Mouse (Mus musculus): ENCODE data around the gene Emilin1. TPM values are rescaled to one million over a fixed set of nuclear protein-coding genes. Genes with fewer than 3 reads are reported as not detected.
A peak's percentile ranks its signal among the peaks of the same experiment; 100 is the strongest.

Emilin1 gene
- total RNA-seq, 1 experiment = 16.6 TPM

DNA sequence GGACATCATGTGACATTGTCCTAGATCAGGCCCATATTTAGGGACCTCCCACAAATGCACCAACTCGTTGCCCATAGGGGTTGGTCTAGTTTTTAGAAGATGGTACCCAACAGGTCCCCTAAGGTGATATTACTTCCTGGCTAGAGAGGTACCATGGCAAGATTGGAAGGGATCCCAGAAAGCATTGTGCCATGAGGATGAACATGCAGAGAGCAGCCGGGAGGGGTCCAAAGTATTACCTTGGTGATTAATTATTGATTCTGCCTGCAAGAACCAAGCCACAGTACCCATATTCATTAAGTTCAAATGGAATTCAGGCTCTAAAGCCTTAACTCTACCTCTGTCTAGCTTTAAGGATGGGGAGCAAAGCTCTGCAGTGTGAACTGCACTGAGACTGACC lies 12.9 kb downstream of the Emilin1 start:
- Histone ChIP-seq H3K9ac (ENCODE audit: insufficient read depth, low read depth, low read length, poor library complexity, severe bottlenecking) (no peak overlapping the region), H3K36me3 (ENCODE audit: control insufficient read depth, insufficient read depth, low read length, poor library complexity, severe bottlenecking) (no peaks in the 10 kb centered on the region), H3K4me3 (ENCODE audit: insufficient read depth in 1 of 2, low read depth in 1 of 2, low read length in 2 of 2, poor library complexity in 1 of 2, severe bottlenecking in 1 of 2) (no peak overlapping the region), H3K9me3 (ENCODE audit: control insufficient read depth, insufficient read depth, low read depth, low read length) (no peaks in the 10 kb centered on the region), H3K4me1 (ENCODE audit: control insufficient read depth in 2 of 2, insufficient read depth in 2 of 2, low read length in 2 of 2, poor library complexity in 1 of 2) (peaks cover 0 to 5% of the 10 kb centered on the region in 2 experiments; a peak in 1 of 4 replicates), H3K27ac (ENCODE audit: insufficient read depth, low read depth, low read length, poor library complexity, severe bottlenecking) (no peak overlapping the region)
- in situ Hi-C loops (cut with MboI; ENCODE audit: low sequenced_read_pairs in 2 of 2, unreplicated experiment in 2 of 2) = loop anchor here in 1 of 2 experiments (25.0 kb wide), 1 partner anchor 114 kb away; the partner anchor contains the start of gene Mapre3
- TF ChIP-seq MAFK (IDR thresholded peaks at IDR 0.05; ENCODE audit: insufficient read depth, low read depth, low read length) (no peak), ZNF384 (IDR thresholded peaks at IDR 0.05; ENCODE audit: low read depth, low read length) (no peak), HCFC1 (IDR thresholded peaks at IDR 0.05; ENCODE audit: borderline replicate concordance, insufficient read depth, low read length) (no peak), ZC3H11A (IDR thresholded peaks at IDR 0.05; ENCODE audit: borderline replicate concordance, low read depth, low read length) (no peak), CHD2 (IDR thresholded peaks at IDR 0.05; ENCODE audit: low read depth, low read length) (no peak)
- DNase-seq (ENCODE audit: low read depth, low spot score) = no peak

DNA sequence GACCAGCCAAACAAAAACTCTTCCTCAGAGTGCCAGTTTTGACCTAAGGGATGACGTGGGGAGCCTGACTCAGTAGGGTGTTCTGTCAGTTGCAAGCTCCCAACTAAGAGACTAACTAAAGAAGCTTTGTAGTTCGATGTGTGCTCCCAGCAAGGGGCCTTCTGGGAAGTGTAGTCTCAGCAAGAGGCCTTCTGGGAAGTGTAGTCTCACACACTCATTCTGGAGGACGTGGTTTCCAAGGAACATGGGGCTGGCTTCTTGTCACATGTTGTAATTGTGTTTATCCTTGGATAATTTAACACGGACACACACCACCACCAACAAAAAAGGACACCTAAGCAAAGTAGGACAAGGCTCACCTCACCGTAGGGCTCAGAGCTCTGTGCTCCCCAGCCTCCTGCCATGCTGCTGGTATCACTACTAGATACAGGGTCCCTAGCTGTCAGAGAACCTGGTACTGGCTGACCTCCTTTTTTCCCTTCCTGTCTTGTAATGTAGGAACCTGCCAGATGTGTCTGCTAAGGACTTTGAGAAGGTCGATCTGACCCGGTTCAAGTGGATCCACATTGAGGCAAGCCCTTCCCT lies 14.8 kb downstream of the Emilin1 start:
- Histone ChIP-seq H3K9ac (ENCODE audit: insufficient read depth, low read depth, low read length, poor library complexity, severe bottlenecking) (no peak overlapping the region), H3K36me3 (ENCODE audit: control insufficient read depth, insufficient read depth, low read length, poor library complexity, severe bottlenecking) (no peaks in the 10 kb centered on the region), H3K27ac (ENCODE audit: insufficient read depth, low read depth, low read length, poor library complexity, severe bottlenecking) (no peak overlapping the region), H3K9me3 (ENCODE audit: control insufficient read depth, insufficient read depth, low read depth, low read length) (no peaks in the 10 kb centered on the region), H3K4me3 (ENCODE audit: insufficient read depth in 1 of 2, low read depth in 1 of 2, low read length in 2 of 2, poor library complexity in 1 of 2, severe bottlenecking in 1 of 2) (no peak overlapping the region), H3K4me1 (ENCODE audit: control insufficient read depth in 2 of 2, insufficient read depth in 2 of 2, low read length in 2 of 2, poor library complexity in 1 of 2) (peaks cover 0 to 5% of the 10 kb centered on the region in 2 experiments; a peak in 1 of 4 replicates)
- in situ Hi-C loops (cut with MboI; ENCODE audit: low sequenced_read_pairs in 2 of 2, unreplicated experiment in 2 of 2) = loop anchor here in 1 of 2 experiments (25.0 kb wide), 1 partner anchor 116 kb away; the partner anchor contains the start of gene Mapre3
- no peak for TF ChIP-seq ZNF384 (IDR thresholded peaks at IDR 0.05; ENCODE audit: low read depth, low read length)
- TF ChIP-seq ZC3H11A (IDR thresholded peaks at IDR 0.05; ENCODE audit: borderline replicate concordance, low read depth, low read length) = no peak
- no peak for TF ChIP-seq MAFK (IDR thresholded peaks at IDR 0.05; ENCODE audit: insufficient read depth, low read depth, low read length)
- TF ChIP-seq CHD2 (IDR thresholded peaks at IDR 0.05; ENCODE audit: low read depth, low read length) = no peak
- peak; percentile 96 for TF ChIP-seq HCFC1 (IDR thresholded peaks at IDR 0.05; ENCODE audit: borderline replicate concordance, insufficient read depth, low read length)
- no peak for DNase-seq (ENCODE audit: low read depth, low spot score)

DNA sequence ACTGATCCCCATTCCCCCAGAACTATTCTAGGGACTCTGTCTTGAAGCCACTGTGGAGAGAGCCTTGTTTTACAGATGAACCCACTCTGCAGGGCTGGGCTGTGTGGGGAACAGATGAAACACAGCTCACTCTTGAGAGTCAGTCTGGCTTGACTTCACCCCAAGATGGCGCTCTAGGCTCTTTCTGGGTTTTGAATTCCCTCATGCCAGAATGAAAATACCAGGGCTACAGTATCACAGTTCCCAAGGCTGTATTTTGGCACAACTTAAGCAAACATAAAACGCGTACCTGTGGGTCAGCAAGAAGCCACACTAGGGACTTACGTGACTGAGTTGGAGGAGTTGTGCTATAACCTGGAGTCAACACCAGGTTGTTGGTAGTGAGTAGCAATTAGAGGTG lies 16.9 kb downstream of the Emilin1 start:
- in situ Hi-C loops (cut with MboI; ENCODE audit: low sequenced_read_pairs in 2 of 2, unreplicated experiment in 2 of 2) = loop anchor here in 1 of 2 experiments (25.0 kb wide), 1 partner anchor 118 kb away; the partner anchor contains the start of gene Mapre3
- H3K4me1 ChIP-seq (ENCODE audit: control insufficient read depth in 2 of 2, insufficient read depth in 2 of 2, low read length in 2 of 2, poor library complexity in 1 of 2) = peaks cover 0 to 5% of the 10 kb centered on the region in 2 experiments; a peak in 1 of 4 replicates

DNA sequence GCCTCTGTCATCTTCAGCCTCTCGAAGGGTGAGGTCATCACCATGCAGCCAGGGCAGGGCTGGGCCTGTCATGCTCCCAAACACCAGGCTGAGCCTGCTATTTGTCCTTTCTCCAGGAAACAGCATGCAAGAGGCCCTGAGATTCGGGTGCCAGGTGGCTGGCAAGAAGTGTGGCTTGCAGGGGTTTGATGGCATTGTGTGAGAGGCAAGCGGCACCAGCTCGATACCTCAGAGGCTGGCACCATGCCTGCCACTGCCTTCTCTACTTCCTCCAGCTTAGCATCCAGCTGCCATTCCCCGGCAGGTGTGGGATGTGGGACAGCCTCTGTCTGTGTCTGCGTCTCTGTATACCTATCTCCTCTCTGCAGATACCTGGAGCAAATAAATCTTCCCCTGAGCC lies 17.6 kb downstream of the Emilin1 start:
- no peak overlapping the region for H3K9ac ChIP-seq (ENCODE audit: insufficient read depth, low read depth, low read length, poor library complexity, severe bottlenecking)
- no peak overlapping the region for H3K27ac ChIP-seq (ENCODE audit: insufficient read depth, low read depth, low read length, poor library complexity, severe bottlenecking)
- TF ChIP-seq MAFK (IDR thresholded peaks at IDR 0.05; ENCODE audit: insufficient read depth, low read depth, low read length) (no peak), ZNF384 (IDR thresholded peaks at IDR 0.05; ENCODE audit: low read depth, low read length) (no peak), HCFC1 (IDR thresholded peaks at IDR 0.05; ENCODE audit: borderline replicate concordance, insufficient read depth, low read length) (no peak), CHD2 (IDR thresholded peaks at IDR 0.05; ENCODE audit: low read depth, low read length) (no peak)

More for the DNA sequence above, 16.9 kb downstream of the Emilin1 start:
- TF ChIP-seq MAFK (IDR thresholded peaks at IDR 0.05; ENCODE audit: insufficient read depth, low read depth, low read length) (no peak), HCFC1 (IDR thresholded peaks at IDR 0.05; ENCODE audit: borderline replicate concordance, insufficient read depth, low read length) (no peak), CHD2 (IDR thresholded peaks at IDR 0.05; ENCODE audit: low read depth, low read length) (no peak), ZC3H11A (IDR thresholded peaks at IDR 0.05; ENCODE audit: borderline replicate concordance, low read depth, low read length) (no peak), ZNF384 (IDR thresholded peaks at IDR 0.05; ENCODE audit: low read depth, low read length) (no peak)
- Histone ChIP-seq H3K9me3 (ENCODE audit: control insufficient read depth, insufficient read depth, low read depth, low read length) (no peaks in the 10 kb centered on the region), H3K9ac (ENCODE audit: insufficient read depth, low read depth, low read length, poor library complexity, severe bottlenecking) (no peak overlapping the region), H3K27ac (ENCODE audit: insufficient read depth, low read depth, low read length, poor library complexity, severe bottlenecking) (no peak overlapping the region), H3K4me3 (ENCODE audit: insufficient read depth in 1 of 2, low read depth in 1 of 2, low read length in 2 of 2, poor library complexity in 1 of 2, severe bottlenecking in 1 of 2) (no peak overlapping the region), H3K36me3 (ENCODE audit: control insufficient read depth, insufficient read depth, low read length, poor library complexity, severe bottlenecking) (no peaks in the 10 kb centered on the region)
- DNase-seq (ENCODE audit: low read depth, low spot score) = no peak

More for the DNA sequence above, 17.6 kb downstream of the Emilin1 start:
- no peaks in the 10 kb centered on the region for H3K9me3 ChIP-seq (ENCODE audit: control insufficient read depth, insufficient read depth, low read depth, low read length)
- peaks cover 0 to 5% of the 10 kb centered on the region in 2 experiments; a peak in 1 of 4 replicates for H3K4me1 ChIP-seq (ENCODE audit: control insufficient read depth in 2 of 2, insufficient read depth in 2 of 2, low read length in 2 of 2, poor library complexity in 1 of 2)
- no peak for DNase-seq (ENCODE audit: low read depth, low spot score)
- in situ Hi-C loops (cut with MboI; ENCODE audit: low sequenced_read_pairs in 2 of 2, unreplicated experiment in 2 of 2) = loop anchor here in 1 of 2 experiments (25.0 kb wide), 1 partner anchor 119 kb away; the partner anchor contains the start of gene Mapre3
- no peak overlapping the region for H3K4me3 ChIP-seq (ENCODE audit: insufficient read depth in 1 of 2, low read depth in 1 of 2, low read length in 2 of 2, poor library complexity in 1 of 2, severe bottlenecking in 1 of 2)
- H3K36me3 ChIP-seq (ENCODE audit: control insufficient read depth, insufficient read depth, low read length, poor library complexity, severe bottlenecking) = no peaks in the 10 kb centered on the region

All from ES-E14 (cell line).